Mouse (Mus musculus) lung, postnatal 0 days (tissue): ENCODE data around the gene Nrxn1.

ENCODE experiments used
- CTCF ChIP-seq: IDR thresholded peaks from 2 replicates; pipeline ENCODE4 v1.5.1; 2016; ENCODE audit warnings: antibody characterized with exemption, mild to moderate bottlenecking
- EP300 ChIP-seq: IDR thresholded peaks from 2 replicates; pipeline ENCODE4 v1.6.1; 2016; ENCODE audit warnings: antibody characterized with exemption, mild to moderate bottlenecking, control low read depth

DNA sequence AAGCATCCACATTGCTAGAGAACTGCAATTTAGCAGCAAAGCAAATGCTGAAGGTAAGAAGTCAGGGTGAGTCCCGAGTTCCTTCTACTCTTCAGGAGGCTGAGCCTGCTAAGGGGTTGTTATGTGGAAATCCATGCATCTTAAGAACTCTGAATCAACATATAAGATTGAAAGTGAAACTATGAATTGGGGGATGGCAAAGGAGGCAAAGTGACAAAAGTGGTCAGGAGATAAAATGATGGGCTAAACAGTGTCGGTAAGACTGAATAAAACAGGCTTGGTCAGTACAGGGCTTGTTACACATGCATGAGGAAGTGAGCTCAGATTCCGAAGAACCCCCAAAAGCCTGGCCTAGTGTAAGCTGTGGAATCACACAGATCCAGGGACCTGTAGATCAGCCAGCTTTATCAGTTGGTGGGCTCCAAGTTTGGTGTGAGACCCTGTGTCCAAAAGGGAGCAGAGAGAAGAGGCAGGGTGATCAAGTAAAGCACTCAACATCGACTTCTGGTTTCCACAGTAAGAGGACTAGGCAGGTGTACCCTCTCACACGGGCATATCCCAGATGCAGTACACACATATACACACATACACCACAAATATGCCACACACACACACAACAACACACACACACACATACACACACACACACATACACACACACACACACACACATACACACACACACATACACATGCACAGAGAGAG is 85.3 kb downstream of the Nrxn1 start:
- TF ChIP-seq CTCF (no peak), EP300 (no peak)
